In genomic region chr2:29466396-29466795, GRCm38 (mm10) we compare ENCODE assay signal across 11 mouse cellular contexts.
A peak's percentile ranks its signal among the peaks of the same experiment; 100 is the strongest.
DNase-seq lines count a peak whose midpoint lies in the region; ATAC-seq and TF ChIP-seq lines count a peak whose summit lies in the region.
"Had no signal": no experiment of that assay in that cellular context is flagged by ENCODE, and none has a peak within 500 bp of the region (broad histone marks: within the 10 kb centered on the region; RNA-seq: fewer than 3 reads in every experiment).

No protein-coding gene starts in this region.

- no peak overlapping the region for H3K4me2 ChIP-seq in midbrain, embryonic 11.5 days
- H3K4me2 ChIP-seq in lung, embryonic 14.5 days, result no peak overlapping the region

- no peak overlapping the region for H3K4me3 ChIP-seq in midbrain, embryonic 10.5 days
- H3K4me3 ChIP-seq in midbrain, embryonic 11.5 days (ENCODE audit: low read depth, low read length), result no peak overlapping the region
- no peak overlapping the region for H3K4me3 ChIP-seq in lung, embryonic 14.5 days (ENCODE audit: low read depth, low read length)
- H3K4me3 ChIP-seq: limb, embryonic 10.5 days had no signal

- H3K36me3 ChIP-seq in midbrain, embryonic 10.5 days, result no peaks in the 10 kb centered on the region
- no peaks in the 10 kb centered on the region for H3K36me3 ChIP-seq in midbrain, embryonic 11.5 days (ENCODE audit: control insufficient read depth, insufficient read depth, low read length)
- H3K36me3 ChIP-seq in lung, embryonic 14.5 days (ENCODE audit: insufficient read depth), result no peaks in the 10 kb centered on the region
- H3K36me3 ChIP-seq: limb, embryonic 10.5 days had no signal

- peak; percentile 24 to 33 for DNase-seq in heart, adult 18-20 months
- DNase-seq in heart, postnatal 25 days (ENCODE audit: low spot score), result no peak
- DNase-seq in midbrain, embryonic 10.5 days (ENCODE audit: low spot score), result no peak
- DNase-seq in midbrain, embryonic 11.5 days (ENCODE audit: low spot score, missing footprints), result no peak
- DNase-seq in lung, embryonic 14.5 days, result peak; percentile 34
- no peak for DNase-seq in spleen, adult 12 weeks (ENCODE audit: low spot score)
- no peak for DNase-seq in frontal cortex, adult 2 months (ENCODE audit: extremely low spot score in 1 of 2, low spot score in 1 of 2)

- intact Hi-C loops in heart, postnatal 25 days (cut with DNase I), result no loop called here

- H3K4me1 ChIP-seq in midbrain, embryonic 10.5 days, result peaks cover 31% of the 10 kb centered on the region
- H3K4me1 ChIP-seq in midbrain, embryonic 11.5 days (ENCODE audit: control insufficient read depth, insufficient read depth, low read length), result peaks cover 5% of the 10 kb centered on the region; the same call in 1 of the 2 replicates
- peaks cover 4% of the 10 kb centered on the region for H3K4me1 ChIP-seq in lung, embryonic 14.5 days (ENCODE audit: insufficient read depth)

- no peak for ATAC-seq in midbrain, embryonic 11.5 days (ENCODE audit: low FRiP score)
- no peak for ATAC-seq in lung, embryonic 14.5 days (ENCODE audit: insufficient read depth)
- peak; percentile 27; the same call in 1 of the 2 replicates for ATAC-seq in monocyte, adult 5-6 weeks (replicated peaks; ENCODE audit: insufficient number of reproducible peaks, low FRiP score, low TSS enrichment, poor library complexity, severe bottlenecking)
- ATAC-seq: intestine, embryonic 16.5 days had no signal

- H3K9ac ChIP-seq in midbrain, embryonic 11.5 days (ENCODE audit: low read length), result no peak overlapping the region
- no peak overlapping the region for H3K9ac ChIP-seq in lung, embryonic 14.5 days

- H3K9me3 ChIP-seq in midbrain, embryonic 10.5 days (replicated peaks), result no peaks in the 10 kb centered on the region
- H3K9me3 ChIP-seq in midbrain, embryonic 11.5 days (ENCODE audit: control insufficient read depth, low read length), result no peaks in the 10 kb centered on the region
- H3K9me3 ChIP-seq in lung, embryonic 14.5 days (ENCODE audit: low read depth, low read length), result no peaks in the 10 kb centered on the region
- H3K9me3 ChIP-seq: limb, embryonic 10.5 days had no signal

- no peak for TF ChIP-seq CTCF in lung, embryonic 14.5 days (IDR thresholded peaks at IDR 0.05; ENCODE audit: low read depth)

- 86% methylated on average over 4 of the region's 4 CpGs for WGBS in midbrain, embryonic 10.5 days
- WGBS in midbrain, embryonic 11.5 days, result 91% methylated on average over 4 of the region's 4 CpGs
- WGBS in lung, embryonic 14.5 days, result 56% methylated on average over 4 of the region's 4 CpGs

- no peaks in the 10 kb centered on the region for H3K27me3 ChIP-seq in midbrain, embryonic 10.5 days (ENCODE audit: low read depth, poor library complexity, severe bottlenecking)
- no peaks in the 10 kb centered on the region for H3K27me3 ChIP-seq in midbrain, embryonic 11.5 days (ENCODE audit: control insufficient read depth, insufficient read depth, low read length)
- H3K27me3 ChIP-seq in lung, embryonic 14.5 days (ENCODE audit: insufficient read depth, low read length), result no peaks in the 10 kb centered on the region

- H3K27ac ChIP-seq in midbrain, embryonic 10.5 days (replicated peaks), result peak overlapping the region; percentile 57
- H3K27ac ChIP-seq in midbrain, embryonic 11.5 days (ENCODE audit: low read depth, low read length), result no peak overlapping the region
- H3K27ac ChIP-seq in lung, embryonic 14.5 days (ENCODE audit: low read depth), result 0 out of 2 replicates have a peak overlapping the region, but pooled peaks have one; percentile 22
- H3K27ac ChIP-seq: limb, embryonic 10.5 days; stomach, postnatal 0 days had no signal

Comparison
In these comparisons a context has a peak if more than half of its experiments do, and no peak if none do; other contexts are left out.
1. DNase-seq: peak in heart, adult 18-20 months (2 of 2) and lung, embryonic 14.5 days (single experiment); none in heart, postnatal 25 days (single experiment), midbrain, embryonic 10.5 days (single experiment), midbrain, embryonic 11.5 days (single experiment), spleen, adult 12 weeks (single experiment) and frontal cortex, adult 2 months (0 of 2).